Mouse (Mus musculus) left cerebral cortex, adult 9 months (tissue): Measurements from ENCODE around the gene Tor1aip1.

ENCODE experiments used
- DNase-seq, 2 experiments: peaks; one replicate each; pipeline ENCODE4 v3.0.0; 2022; ENCODE audit warnings: low spot score in 2 of 2

The Tor1aip1 gene

GRCm38 (mm10) chr1:156033921-156034320 is 2.4 kb downstream of the Tor1aip1 start:
- DNase-seq: no peak

- no peak for DNase-seq
These were observed 7.8 kb downstream of the Tor1aip1 start for GRCm38 (mm10) chr1:156028340-156028975.

GRCm38 (mm10) chr1:156027849-156028248 is 8.4 kb downstream of the Tor1aip1 start:
- no peak for DNase-seq

- DNase-seq: no peak
These were observed 11.3 kb downstream of the Tor1aip1 start for GRCm38 (mm10) chr1:156024831-156025503.

- no peak for DNase-seq
These were observed 15.9 kb downstream of the Tor1aip1 start for GRCm38 (mm10) chr1:156020402-156020801.

- no peak for DNase-seq
These were observed 16.5 kb downstream of the Tor1aip1 start for GRCm38 (mm10) chr1:156019800-156020199.

GRCm38 (mm10) chr1:156009003-156009402 is 27.3 kb downstream of the Tor1aip1 start:
- no peak for DNase-seq

- DNase-seq: no peak
These were observed 30.4 kb downstream of the Tor1aip1 start for GRCm38 (mm10) chr1:156005906-156006305.

- no peak for DNase-seq
These were observed 32.9 kb downstream of the Tor1aip1 start for GRCm38 (mm10) chr1:156003201-156003935.

GRCm38 (mm10) chr1:156002366-156002765 is 33.9 kb downstream of the Tor1aip1 start:
- DNase-seq: no peak

GRCm38 (mm10) chr1:155995612-155996011 is 40.7 kb downstream of the Tor1aip1 start:
- no peak for DNase-seq

- no peak for DNase-seq
These were observed 41.8 kb downstream of the Tor1aip1 start for GRCm38 (mm10) chr1:155994524-155994923.

- DNase-seq: no peak
These were observed 45.9 kb downstream of the Tor1aip1 start for GRCm38 (mm10) chr1:155990391-155990790.

- no peak for DNase-seq
These were observed 46.9 kb downstream of the Tor1aip1 start for GRCm38 (mm10) chr1:155989387-155989786.

- no peak for DNase-seq
These were observed 48.7 kb downstream of the Tor1aip1 start for GRCm38 (mm10) chr1:155987625-155988024.

- DNase-seq: no peak
These were observed 61.3 kb downstream of the Tor1aip1 start for GRCm38 (mm10) chr1:155974931-155975330.

- DNase-seq: no peak
These were observed 62.4 kb downstream of the Tor1aip1 start for GRCm38 (mm10) chr1:155973719-155974379.

GRCm38 (mm10) chr1:155973068-155973718 is 63.1 kb downstream of the Tor1aip1 start, which contains the start of gene Cep350:
Cep350 (minus strand) TSS chr1:155973255.
- DNase-seq: peak; percentile 92 to 97

- peak in 1 of 2 experiments; percentile 15 for DNase-seq
These were observed 63.9 kb downstream of the Tor1aip1 start for GRCm38 (mm10) chr1:155972146-155973067.
